Mouse (Mus musculus) stomach, embryonic 15.5 days (tissue): ENCODE measurements at regions not wholly inside any gene's neighbourhood (a gene's known extent, or its start where the extent isn't known, plus 50 kb on each side); places are given as distances from the start of the nearest gene placed in this dataset.
A peak's percentile ranks its signal among the peaks of the same experiment; 100 is the strongest.

Source experiments
- ATAC-seq: fragments of 200-750 bp; cut with Nextera tagmentation; 2 replicates; pipeline ENCODE4 v1.8.0; 2017; ENCODE audit warnings: low read depth, moderate number of reproducible peaks, moderate TSS enrichment; ENCODE audit not compliant: insufficient read depth, low FRiP score
- H3K27ac ChIP-seq: fragments of 300-500 bp; sonication (generic); 2 replicates; pipeline ENCODE4 v1.5.1; 2015; ENCODE audit warnings: mild to moderate bottlenecking, inconsistent platforms
- H3K27me3 ChIP-seq: fragments of 300-500 bp; sonication (generic); replicated peaks from 2 replicates; pipeline ENCODE4 v1.6.1; 2015; ENCODE audit warnings: inconsistent platforms
- H3K36me3 ChIP-seq: fragments of 300-500 bp; sonication (generic); 2 replicates; pipeline ENCODE4 v1.6.1; 2015; ENCODE audit warnings: inconsistent platforms
- H3K4me1 ChIP-seq: fragments of 300-500 bp; sonication (generic); 2 replicates; pipeline ENCODE4 v1.6.1; 2015; ENCODE audit warnings: inconsistent platforms
- H3K4me2 ChIP-seq: fragments of 300-500 bp; sonication (generic); 2 replicates; pipeline ENCODE4 v1.6.1; 2015; ENCODE audit warnings: mild to moderate bottlenecking, inconsistent platforms
- H3K4me3 ChIP-seq: fragments of 300-500 bp; sonication (generic); replicated peaks from 2 replicates; pipeline ENCODE4 v1.5.1; 2015; ENCODE audit warnings: inconsistent platforms
- H3K9ac ChIP-seq: fragments of 300-500 bp; sonication (generic); 2 replicates; pipeline ENCODE4 v1.6.1; 2015; ENCODE audit warnings: inconsistent platforms
- H3K9me3 ChIP-seq: fragments of 300-500 bp; sonication (generic); 2 replicates; pipeline ENCODE4 v1.6.1; 2016; ENCODE audit warnings: inconsistent platforms
- WGBS: fragments of 180-500 bp; shearing (Covaris S2); methylation state at CpG from one replicate; pipeline ENCODE4 v1.1.7; 2015; 5-methylcytosine and 5-hydroxymethylcytosine counted together

- H3K4me2 ChIP-seq: no peak overlapping the region
- no peaks in the 10 kb centered on the region for H3K27me3 ChIP-seq
- no peak overlapping the region for H3K27ac ChIP-seq
- H3K4me3 ChIP-seq: no peak overlapping the region
- 48% methylated on average over 2 of the region's 2 CpGs for WGBS
- no peaks in the 10 kb centered on the region for H3K36me3 ChIP-seq
- ATAC-seq: no peak
- H3K9me3 ChIP-seq: no peaks in the 10 kb centered on the region
- no peak overlapping the region for H3K9ac ChIP-seq
- no peaks in the 10 kb centered on the region for H3K4me1 ChIP-seq
Measured at GRCm38 (mm10) chr7:36352761-36353160, 345.2 kb upstream of the Tshz3 start.

- no peaks in the 10 kb centered on the region for H3K9me3 ChIP-seq
- ATAC-seq: no peak
- no peak overlapping the region for H3K4me3 ChIP-seq
- WGBS: 64% methylated on average over 4 of the region's 4 CpGs
- H3K4me1 ChIP-seq: no peaks in the 10 kb centered on the region
- H3K27me3 ChIP-seq: no peaks in the 10 kb centered on the region
- no peaks in the 10 kb centered on the region for H3K36me3 ChIP-seq
- no peak overlapping the region for H3K4me2 ChIP-seq
- no peak overlapping the region for H3K27ac ChIP-seq
- H3K9ac ChIP-seq: no peak overlapping the region
Measured at GRCm38 (mm10) chr7:36350616-36351015, 347.3 kb upstream of the Tshz3 start.

- H3K27me3 ChIP-seq: no peaks in the 10 kb centered on the region
- H3K36me3 ChIP-seq: no peaks in the 10 kb centered on the region
- H3K4me1 ChIP-seq: no peaks in the 10 kb centered on the region
- H3K27ac ChIP-seq: no peak overlapping the region
- H3K4me3 ChIP-seq: no peak overlapping the region
- ATAC-seq: no peak
- H3K9ac ChIP-seq: no peak overlapping the region
- no peak overlapping the region for H3K4me2 ChIP-seq
- 34% methylated on average over 8 of the region's 8 CpGs for WGBS
- H3K9me3 ChIP-seq: no peaks in the 10 kb centered on the region
Measured at GRCm38 (mm10) chr7:36348195-36348594, 349.7 kb upstream of the Tshz3 start.

GRCm38 (mm10) chr7:36334857-36335256, 363.1 kb upstream of the Tshz3 start:
- 89% methylated on average over 5 of the region's 5 CpGs for WGBS
- H3K9me3 ChIP-seq: no peaks in the 10 kb centered on the region
- H3K4me2 ChIP-seq: no peak overlapping the region

GRCm38 (mm10) chr7:36334091-36334490, 363.8 kb upstream of the Tshz3 start:
- Histone ChIP-seq H3K27me3 (no peaks in the 10 kb centered on the region), H3K4me1 (peaks cover 3% of the 10 kb centered on the region; the same call in 1 of the 2 replicates), H3K4me3 (no peak overlapping the region), H3K9ac (no peak overlapping the region), H3K36me3 (no peaks in the 10 kb centered on the region), H3K9me3 (no peaks in the 10 kb centered on the region), H3K4me2 (no peak overlapping the region), H3K27ac (no peak overlapping the region)
- WGBS: 38% methylated on average over 5 of the region's 5 CpGs
- ATAC-seq: no peak

More at GRCm38 (mm10) chr7:36334857-36335256, 363.1 kb upstream of the Tshz3 start:
- Histone ChIP-seq H3K27ac (no peak overlapping the region), H3K27me3 (no peaks in the 10 kb centered on the region), H3K4me3 (no peak overlapping the region), H3K9ac (no peak overlapping the region), H3K36me3 (no peaks in the 10 kb centered on the region), H3K4me1 (peaks cover 3% of the 10 kb centered on the region; the same call in 1 of the 2 replicates)
- no peak for ATAC-seq

GRCm38 (mm10) chr7:36332633-36333032, 365.3 kb upstream of the Tshz3 start:
- Histone ChIP-seq H3K4me3 (no peak overlapping the region), H3K36me3 (no peaks in the 10 kb centered on the region), H3K9ac (no peak overlapping the region), H3K27me3 (no peaks in the 10 kb centered on the region), H3K9me3 (no peaks in the 10 kb centered on the region), H3K4me2 (no peak overlapping the region), H3K4me1 (peaks cover 3% of the 10 kb centered on the region; the same call in 1 of the 2 replicates), H3K27ac (no peak overlapping the region)
- WGBS: 73% methylated on average over 7 of the region's 7 CpGs
- ATAC-seq: no peak

GRCm38 (mm10) chr7:36328141-36328540, 369.8 kb upstream of the Tshz3 start:
- ATAC-seq: no peak
- Histone ChIP-seq H3K27me3 (no peaks in the 10 kb centered on the region), H3K4me3 (no peak overlapping the region), H3K9me3 (no peaks in the 10 kb centered on the region), H3K4me1 (peaks cover 3% of the 10 kb centered on the region; the same call in 1 of the 2 replicates), H3K36me3 (no peaks in the 10 kb centered on the region), H3K27ac (no peak overlapping the region), H3K9ac (no peak overlapping the region), H3K4me2 (no peak overlapping the region)
- WGBS: 85% methylated on average over 2 of the region's 2 CpGs

GRCm38 (mm10) chr7:36324035-36324434, 373.9 kb upstream of the Tshz3 start:
- Histone ChIP-seq H3K27me3 (no peaks in the 10 kb centered on the region), H3K4me1 (no peaks in the 10 kb centered on the region), H3K9ac (no peak overlapping the region), H3K4me3 (no peak overlapping the region), H3K4me2 (no peak overlapping the region), H3K9me3 (no peaks in the 10 kb centered on the region), H3K27ac (no peak overlapping the region), H3K36me3 (no peaks in the 10 kb centered on the region)
- 68% methylated on average over 1 of the region's 1 CpGs for WGBS
- peak; percentile 50; the same call in 1 of the 2 replicates for ATAC-seq

- Histone ChIP-seq H3K4me1 (peaks cover 3% of the 10 kb centered on the region; the same call in 1 of the 2 replicates), H3K9ac (no peak overlapping the region), H3K36me3 (no peaks in the 10 kb centered on the region), H3K27ac (no peak overlapping the region), H3K4me3 (no peak overlapping the region), H3K9me3 (no peaks in the 10 kb centered on the region), H3K27me3 (no peaks in the 10 kb centered on the region), H3K4me2 (no peak overlapping the region)
- no peak for ATAC-seq
- WGBS: 50% methylated on average over 4 of the region's 4 CpGs
Measured at GRCm38 (mm10) chr7:36322181-36322580, 375.7 kb upstream of the Tshz3 start.

GRCm38 (mm10) chr7:36317466-36318212, 380.3 kb upstream of the Tshz3 start:
- peak; percentile 53; the same call in 1 of the 2 replicates for ATAC-seq
- Histone ChIP-seq H3K4me1 (peaks cover 5% of the 10 kb centered on the region; the same call in 1 of the 2 replicates), H3K27me3 (no peaks in the 10 kb centered on the region), H3K9me3 (no peaks in the 10 kb centered on the region), H3K4me2 (no peak overlapping the region), H3K4me3 (no peak overlapping the region), H3K27ac (no peak overlapping the region), H3K36me3 (no peaks in the 10 kb centered on the region), H3K9ac (no peak overlapping the region)
- 29% methylated on average over 3 of the region's 3 CpGs for WGBS

- Histone ChIP-seq H3K36me3 (no peaks in the 10 kb centered on the region), H3K9ac (no peak overlapping the region), H3K4me2 (no peak overlapping the region), H3K27me3 (no peaks in the 10 kb centered on the region), H3K4me1 (peaks cover 5% of the 10 kb centered on the region; the same call in 1 of the 2 replicates), H3K27ac (no peak overlapping the region), H3K9me3 (no peaks in the 10 kb centered on the region), H3K4me3 (no peak overlapping the region)
- WGBS: 91% methylated on average over 1 of the region's 1 CpGs
- no peak for ATAC-seq
Measured at GRCm38 (mm10) chr7:36313751-36314150, 384.2 kb upstream of the Tshz3 start.

- 84% methylated on average over 5 of the region's 5 CpGs for WGBS
- ATAC-seq: no peak
Measured at GRCm38 (mm10) chr7:36309761-36310605, 387.9 kb upstream of the Tshz3 start.

More at GRCm38 (mm10) chr7:36309761-36310605, 387.9 kb upstream of the Tshz3 start:
- no peak overlapping the region for H3K4me3 ChIP-seq
- H3K27me3 ChIP-seq: no peaks in the 10 kb centered on the region
- H3K4me1 ChIP-seq: no peaks in the 10 kb centered on the region
- H3K27ac ChIP-seq: no peak overlapping the region
- H3K36me3 ChIP-seq: no peaks in the 10 kb centered on the region
- H3K4me2 ChIP-seq: no peak overlapping the region
- no peaks in the 10 kb centered on the region for H3K9me3 ChIP-seq
- H3K9ac ChIP-seq: no peak overlapping the region
